Mouse (Mus musculus) liver, embryonic 12.5 days (tissue): ENCODE results near the gene Foxd2. TPM values are rescaled to one million over a fixed set of nuclear protein-coding genes. Genes with fewer than 3 reads are reported as not detected.

Source experiments
- ATAC-seq: fragments of 200-750 bp; cut with Nextera tagmentation; 2 replicates; pipeline ENCODE4 v1.8.0; 2017; ENCODE audit warnings: moderate number of reproducible peaks, mild to moderate bottlenecking, moderate library complexity
- H3K27ac ChIP-seq: fragments of 300-500 bp; sonication (generic); 2 replicates; pipeline ENCODE4 v1.5.1; 2016; ENCODE audit warnings: mild to moderate bottlenecking
- H3K27me3 ChIP-seq: fragments of 300-500 bp; sonication (generic); replicated peaks from 2 replicates; pipeline ENCODE4 v1.6.1; 2016; ENCODE audit warnings: mild to moderate bottlenecking, moderate library complexity
- H3K36me3 ChIP-seq: fragments of 300-500 bp; sonication (generic); 2 replicates; pipeline ENCODE4 v1.6.1; 2016; ENCODE audit warnings: mild to moderate bottlenecking, moderate library complexity
- H3K4me1 ChIP-seq: fragments of 300-500 bp; sonication (generic); 2 replicates; pipeline ENCODE4 v1.6.1; 2016
- H3K4me2 ChIP-seq: fragments of 300-500 bp; sonication (generic); 2 replicates; pipeline ENCODE4 v1.6.1; 2016; ENCODE audit warnings: mild to moderate bottlenecking, moderate library complexity
- H3K4me3 ChIP-seq: fragments of 300-500 bp; sonication (generic); 2 replicates; pipeline ENCODE4 v1.5.1; 2016; ENCODE audit warnings: mild to moderate bottlenecking, moderate library complexity
- H3K9ac ChIP-seq: fragments of 300-500 bp; sonication (generic); 2 replicates; pipeline ENCODE4 v1.6.1; 2016; ENCODE audit warnings: mild to moderate bottlenecking, moderate library complexity
- H3K9me3 ChIP-seq: fragments of 300-500 bp; sonication (generic); replicated peaks from 2 replicates; pipeline ENCODE4 v1.6.1; 2016; ENCODE audit warnings: mild to moderate bottlenecking, moderate library complexity
- WGBS: fragments of 180-500 bp; shearing (Covaris S2); methylation state at CpG from one replicate; pipeline ENCODE4 v1.1.7; 2016; ENCODE audit not compliant: insufficient replicate concordance; 5-methylcytosine and 5-hydroxymethylcytosine counted together
- polyA plus RNA-seq: library from polyadenylated mRNA; unstranded; fragments of >200 nt; fragmentation: Nextera tagmentation; extraction: Ambion mirVana; gene quantifications from 2 replicates; pipeline ENCODE4 v1.2.1, GENCODE M21; 2016

Foxd2 gene
- polyA plus RNA-seq, 1 experiment from 2014 or later, result 0.11 TPM

GRCm38 (mm10) chr4:114882232-114882631 is 26.4 kb downstream of the Foxd2 start:
- Histone ChIP-seq H3K9me3 (no peaks in the 10 kb centered on the region), H3K9ac (no peak overlapping the region), H3K36me3 (no peaks in the 10 kb centered on the region), H3K4me3 (no peak overlapping the region), H3K27me3 (peaks cover 60% of the 10 kb centered on the region), H3K27ac (no peak overlapping the region), H3K4me1 (no peaks in the 10 kb centered on the region), H3K4me2 (no peak overlapping the region)
- 74% methylated on average over 1 of the region's 1 CpGs for WGBS
- no peak for ATAC-seq

GRCm38 (mm10) chr4:114876441-114876972 is 32.2 kb downstream of the Foxd2 start:
- Histone ChIP-seq H3K9ac (no peak overlapping the region), H3K27me3 (peaks cover 62% of the 10 kb centered on the region), H3K36me3 (no peaks in the 10 kb centered on the region), H3K27ac (no peak overlapping the region), H3K4me1 (no peaks in the 10 kb centered on the region), H3K9me3 (no peaks in the 10 kb centered on the region), H3K4me2 (no peak overlapping the region), H3K4me3 (no peak overlapping the region)
- ATAC-seq, result no peak
- 22% methylated on average over 8 of the region's 8 CpGs for WGBS

GRCm38 (mm10) chr4:114869765-114870490 is 38.7 kb downstream of the Foxd2 start:
- Histone ChIP-seq H3K27ac (no peak overlapping the region), H3K4me3 (no peak overlapping the region), H3K27me3 (peaks cover 62% of the 10 kb centered on the region), H3K4me1 (no peaks in the 10 kb centered on the region), H3K9ac (no peak overlapping the region), H3K9me3 (no peaks in the 10 kb centered on the region), H3K4me2 (no peak overlapping the region), H3K36me3 (no peaks in the 10 kb centered on the region)
- peak; percentile 75 for ATAC-seq
- 53% methylated on average over 11 of the region's 11 CpGs for WGBS

- Histone ChIP-seq H3K9me3 (no peaks in the 10 kb centered on the region), H3K27me3 (peaks cover 70% of the 10 kb centered on the region), H3K4me3 (no peak overlapping the region), H3K4me1 (no peaks in the 10 kb centered on the region), H3K9ac (no peak overlapping the region), H3K27ac (no peak overlapping the region), H3K36me3 (no peaks in the 10 kb centered on the region), H3K4me2 (no peak overlapping the region)
- 60% methylated on average over 5 of the region's 5 CpGs for WGBS
- ATAC-seq, result no peak
These were observed 45.5 kb downstream of the Foxd2 start for GRCm38 (mm10) chr4:114863166-114863565.

- no peak for ATAC-seq
- H3K27ac ChIP-seq, result no peak overlapping the region
- H3K4me1 ChIP-seq, result no peaks in the 10 kb centered on the region
- H3K27me3 ChIP-seq, result peaks cover 35% of the 10 kb centered on the region
- no peak overlapping the region for H3K4me3 ChIP-seq
- 36% methylated on average over 5 of the region's 5 CpGs for WGBS
- H3K4me2 ChIP-seq, result no peak overlapping the region
- H3K36me3 ChIP-seq, result no peaks in the 10 kb centered on the region
- H3K9ac ChIP-seq, result no peak overlapping the region
- H3K9me3 ChIP-seq, result no peaks in the 10 kb centered on the region
These were observed 50.2 kb downstream of the Foxd2 start for GRCm38 (mm10) chr4:114858426-114858825.

Other genes starting within 250 kb of the Foxd2 start
- not detected in 2 replicates for gene Gm12830, start 87.2 kb downstream of the Foxd2 start, polyA plus RNA-seq
- gene Foxe3, start 17.1 kb upstream of the Foxd2 start, polyA plus RNA-seq, result not detected in 2 replicates
- gene Cmpk1, start 78.4 kb upstream of the Foxd2 start, polyA plus RNA-seq, result 71.5 and 75.6 TPM in 2 replicates
- 14.2 and 16.2 TPM in 2 replicates for gene Stil, start 91.3 kb upstream of the Foxd2 start, polyA plus RNA-seq
- 57.1 and 58.7 TPM in 2 replicates for gene Tal1, start 147.6 kb upstream of the Foxd2 start, polyA plus RNA-seq
- gene Pdzk1ip1, start 179.8 kb upstream of the Foxd2 start, polyA plus RNA-seq, result 30.2 and 33.1 TPM in 2 replicates
- 0.08 and 0.14 TPM in 2 replicates for gene Cyp4x1, start 225.4 kb upstream of the Foxd2 start, polyA plus RNA-seq